Mouse (Mus musculus) spleen, embryonic (tissue): ENCODE data around the gene Add3.

Source experiments
- CTCF ChIA-PET: fragments of 350-600 bp; sonication (Branson Sonifier 250); formaldehyde crosslinking; loops from one replicate; lab custom pipeline; 2022; lab: Charles Lee

Add3 gene

DNA sequence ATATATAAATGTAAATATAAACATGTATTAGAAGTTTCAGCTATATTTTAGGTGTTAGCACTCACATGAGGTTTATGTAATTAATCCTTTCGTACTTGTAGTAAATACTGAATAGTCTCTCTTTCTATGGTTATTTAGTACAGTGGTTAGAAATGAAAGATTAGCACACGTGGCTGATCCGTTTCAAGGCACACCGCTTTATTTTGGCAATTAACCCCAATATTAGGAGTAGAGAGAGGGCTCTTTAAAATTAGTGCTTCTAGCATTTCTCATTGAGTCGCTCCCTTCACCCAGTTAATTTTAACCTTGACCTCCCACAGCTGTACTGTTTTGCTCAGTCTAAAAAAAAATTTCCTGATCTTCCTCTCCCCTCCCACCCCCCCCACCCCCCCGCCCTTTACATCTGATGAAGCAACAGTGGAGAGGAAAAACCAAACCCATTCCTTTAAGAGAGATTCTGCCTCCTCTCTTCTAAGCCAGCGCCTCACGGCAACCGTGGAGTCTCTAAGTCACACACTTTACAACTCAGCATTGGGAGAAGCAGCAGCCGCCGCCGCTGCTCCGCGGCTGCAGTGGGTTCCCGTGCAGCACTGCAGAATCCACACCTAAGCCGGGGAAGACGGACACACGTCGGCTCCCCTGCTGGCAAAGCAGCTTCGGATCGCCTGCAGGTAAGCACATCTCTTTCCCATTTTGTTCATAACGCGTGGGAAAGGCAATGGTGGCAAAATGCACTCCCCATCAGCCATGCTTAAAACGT, at the start of gene Add3:
Gene Add3 (plus strand): TSS at position 400 of the 760 bp plus-strand sequence.
- CTCF ChIA-PET, result interaction anchor here (0.7 kb wide), 1 partner anchor 297 kb away, joined by 3 read pairs; no protein-coding TSS in a partner anchor

- CTCF ChIA-PET, result no interaction called here
These were observed 49.6 kb upstream of the Add3 start for GRCm38 (mm10) chr19:53090677-53091076.

DNA sequence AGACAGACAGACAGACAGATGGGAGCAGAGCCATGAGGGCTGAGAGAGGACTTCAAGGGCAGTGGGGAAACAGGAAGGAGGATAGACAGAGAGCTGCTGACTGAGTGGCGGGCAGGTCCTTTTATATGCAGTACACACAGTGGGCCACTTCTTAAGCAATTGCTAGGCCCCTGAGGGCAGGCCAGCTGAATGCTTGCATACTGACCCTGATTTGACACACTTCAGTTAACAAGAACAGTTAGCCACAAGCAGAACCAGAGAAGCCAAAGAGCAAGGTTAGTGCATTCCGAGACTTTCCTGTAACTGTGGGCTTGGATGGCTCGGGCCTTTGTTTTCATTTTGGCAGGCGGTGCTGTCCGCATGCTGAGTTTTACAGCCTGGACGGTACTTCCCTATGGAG, 48.0 kb upstream of the Add3 start:
- CTCF ChIA-PET, result no interaction called here

DNA sequence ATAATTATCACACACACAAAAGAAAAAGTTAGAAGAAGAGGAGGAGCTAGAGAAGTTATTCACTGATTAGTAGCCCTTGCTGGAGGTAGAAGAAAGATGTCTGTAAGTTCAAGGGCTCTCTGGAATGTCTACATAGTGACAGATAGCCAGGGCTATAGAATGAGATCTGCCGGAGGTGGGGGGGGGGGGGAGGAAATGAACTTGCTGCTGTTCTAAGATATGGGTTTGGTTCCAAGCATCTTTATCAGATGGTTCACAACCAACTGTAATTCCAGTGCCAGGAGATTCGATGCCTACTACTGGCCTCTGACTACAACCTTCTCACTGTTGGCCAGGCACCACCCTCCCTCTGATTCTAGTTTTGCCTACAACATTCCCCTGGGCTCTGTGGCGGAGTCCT, 46.9 kb upstream of the Add3 start:
- CTCF ChIA-PET, result interaction anchor here (0.7 kb wide), 1 partner anchor 46 kb away, joined by 3 read pairs; no protein-coding TSS in a partner anchor

GRCm38 (mm10) chr19:53094684-53095083, 45.6 kb upstream of the Add3 start:
- CTCF ChIA-PET, result no interaction called here

DNA sequence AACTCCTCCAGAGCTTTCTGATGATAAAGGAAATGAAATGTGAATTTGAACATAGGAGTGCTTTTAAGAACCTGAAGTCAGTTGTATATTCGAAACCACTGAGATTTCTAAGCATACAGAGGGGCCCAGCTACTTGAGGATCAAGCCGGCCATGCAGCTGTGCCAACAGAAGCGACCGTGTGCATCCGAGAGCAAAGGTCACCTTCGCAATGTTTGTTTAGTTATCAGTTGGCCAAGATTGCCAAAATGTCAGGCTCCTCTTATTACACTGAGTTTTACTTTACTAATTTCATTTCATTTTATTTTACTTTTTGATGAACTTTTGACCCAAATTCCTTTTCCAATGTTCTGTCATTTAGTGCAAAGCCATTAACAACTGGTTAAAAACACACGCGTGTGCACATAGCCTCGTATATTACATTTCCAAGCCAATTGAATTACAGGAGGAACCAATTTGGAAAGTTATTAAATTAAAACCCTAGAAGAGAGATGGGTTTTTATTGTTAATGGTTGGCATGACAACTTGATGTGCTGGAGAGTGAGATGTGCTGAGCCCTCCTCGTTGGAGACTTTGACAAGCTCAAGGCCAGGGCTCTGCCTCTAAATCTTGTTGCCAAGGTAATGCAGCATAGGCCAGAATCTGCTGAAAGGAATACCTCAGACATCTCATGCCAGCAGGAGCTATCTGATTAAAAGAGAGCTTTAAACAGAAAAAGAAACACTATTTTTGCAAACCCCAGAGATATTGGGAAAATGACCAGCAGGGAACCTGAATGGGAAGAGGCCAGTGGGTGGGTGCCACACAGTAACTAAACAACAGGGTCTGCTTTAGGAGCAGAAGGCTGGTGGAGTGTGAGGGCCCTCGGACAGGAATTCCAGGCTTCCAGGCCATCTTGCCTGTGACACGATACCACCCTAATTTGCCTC, 38.6 kb upstream of the Add3 start:
- CTCF ChIA-PET, result no interaction called here

GRCm38 (mm10) chr19:53105374-53106090, 34.7 kb upstream of the Add3 start:
- CTCF ChIA-PET, result no interaction called here

DNA sequence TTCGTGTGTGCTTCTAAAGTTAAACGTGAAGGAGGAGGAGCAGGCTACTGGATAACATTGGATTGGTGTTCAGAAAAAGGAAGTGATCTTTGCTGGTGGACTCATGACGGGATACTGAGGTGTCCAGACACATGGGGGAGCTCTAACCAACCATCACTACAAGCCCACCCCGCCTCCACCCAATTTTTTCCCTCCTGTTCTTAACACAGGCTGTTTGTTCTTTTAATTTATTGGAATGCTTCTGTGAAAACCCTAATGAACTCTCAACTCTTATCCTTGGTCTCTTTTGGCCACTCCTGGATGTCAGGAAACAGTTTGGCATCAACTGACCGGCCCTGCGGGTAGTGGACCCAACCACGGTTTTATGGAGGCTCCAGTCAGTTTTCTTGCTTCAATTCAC, 33.3 kb upstream of the Add3 start:
- CTCF ChIA-PET, result interaction anchor here (0.6 kb wide), 1 partner anchor 44 kb away, joined by 3 read pairs; no protein-coding TSS in a partner anchor

- CTCF ChIA-PET, result interaction anchor here (0.6 kb wide), 1 partner anchor 54 kb away, joined by 4 read pairs; no protein-coding TSS in a partner anchor
These were observed 32.6 kb upstream of the Add3 start for GRCm38 (mm10) chr19:53107361-53108247.

DNA sequence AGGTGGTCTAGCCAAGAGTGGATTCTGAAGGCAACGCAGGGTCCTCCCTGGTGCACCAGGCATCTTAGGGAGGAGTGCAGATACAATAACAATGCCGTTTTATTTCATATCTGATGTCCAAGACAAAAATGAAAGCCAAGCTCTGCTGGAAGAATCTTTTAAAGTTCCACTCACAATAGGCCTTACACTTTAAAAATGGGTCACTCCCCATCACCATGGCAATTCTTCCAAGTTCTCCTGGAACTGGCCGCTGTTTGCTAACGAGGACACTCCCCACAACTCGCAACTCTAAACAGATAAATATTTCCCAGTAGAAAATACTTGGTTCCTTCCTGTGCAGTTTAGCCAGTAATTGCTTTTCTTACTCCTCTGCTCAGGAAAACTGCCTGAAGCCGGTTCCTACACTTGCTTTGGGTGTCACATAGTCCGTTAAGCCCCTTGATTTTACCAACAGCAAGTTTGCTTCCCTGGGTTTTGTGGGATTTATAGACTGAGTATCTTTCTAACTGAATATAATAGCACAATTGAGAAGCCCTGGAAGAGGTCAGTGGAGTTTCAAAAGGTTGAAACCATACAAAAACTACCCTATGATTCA, 28.1 kb upstream of the Add3 start:
- CTCF ChIA-PET, result no interaction called here

DNA sequence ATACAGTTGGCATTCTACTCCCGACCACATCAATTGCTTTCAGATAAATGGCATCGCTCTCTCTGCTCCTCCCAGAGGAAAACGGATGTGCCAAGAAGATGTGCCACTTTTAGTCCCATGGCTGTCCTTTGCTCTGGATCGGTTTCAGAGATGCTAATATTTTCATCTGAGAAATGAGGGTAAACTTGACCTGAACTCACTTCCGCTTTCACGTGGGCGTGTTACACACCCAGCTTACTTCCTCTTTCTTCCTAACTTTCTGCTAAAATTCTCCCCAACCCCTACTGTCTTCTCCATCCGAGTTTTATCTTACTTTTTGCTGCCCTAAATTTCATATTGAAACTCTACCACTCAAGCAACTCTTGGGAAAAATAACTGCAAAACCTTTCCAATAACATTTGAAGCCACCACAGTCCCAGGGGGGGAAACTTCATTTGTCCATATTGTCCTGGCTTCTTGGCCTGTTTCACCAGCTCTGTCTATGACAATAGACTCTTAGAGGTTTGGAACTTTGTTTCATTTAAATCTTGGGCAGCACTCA, 20.9 kb upstream of the Add3 start:
- CTCF ChIA-PET, result no interaction called here

DNA sequence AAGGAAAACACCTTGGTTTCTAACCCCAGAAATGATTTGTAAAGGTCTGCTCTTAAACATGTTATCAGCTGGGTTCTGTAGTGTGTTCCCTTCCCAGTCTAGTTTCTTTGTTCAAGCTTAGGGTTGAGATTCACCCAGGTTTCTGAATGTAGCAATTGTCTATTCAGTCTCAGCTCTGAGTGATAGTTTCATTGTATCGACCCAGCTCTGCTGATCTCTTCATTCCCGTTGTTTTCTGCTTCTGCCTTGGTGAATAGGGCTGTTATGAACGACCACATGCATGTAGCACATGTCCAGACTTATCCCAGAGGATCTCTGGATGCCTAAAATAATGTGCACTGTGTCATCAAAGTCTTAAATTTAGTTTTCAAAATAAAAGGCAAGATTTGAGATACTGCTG, 19.8 kb upstream of the Add3 start:
- CTCF ChIA-PET, result no interaction called here

DNA sequence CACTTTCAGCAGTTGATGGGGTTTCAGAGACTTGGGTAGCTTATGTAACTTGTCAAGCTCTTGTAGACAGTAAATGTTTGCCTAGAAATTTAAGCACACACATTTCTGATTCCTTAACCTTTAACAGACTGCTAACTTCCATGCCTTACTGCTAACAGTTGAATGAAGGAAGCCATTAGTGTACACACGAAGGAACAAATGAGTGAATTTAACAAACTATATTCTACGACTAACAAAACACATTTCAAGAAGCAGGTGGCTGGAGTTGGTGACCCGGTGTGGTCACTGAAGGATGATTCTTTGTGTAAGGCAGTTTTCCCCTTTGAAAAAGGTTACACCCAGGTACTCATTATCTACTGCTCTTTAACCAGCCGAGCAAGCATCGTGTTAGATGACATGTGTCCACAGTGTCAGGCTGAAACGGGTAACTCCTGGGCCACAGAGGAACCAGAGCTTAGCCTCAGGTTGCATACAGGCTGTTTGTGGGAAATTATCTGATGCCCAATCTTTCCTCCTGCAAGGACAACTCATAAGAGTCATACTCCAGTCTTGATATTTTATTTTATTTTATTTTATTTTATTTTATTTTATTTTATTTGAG, 17.5 kb upstream of the Add3 start:
- CTCF ChIA-PET, result no interaction called here

DNA sequence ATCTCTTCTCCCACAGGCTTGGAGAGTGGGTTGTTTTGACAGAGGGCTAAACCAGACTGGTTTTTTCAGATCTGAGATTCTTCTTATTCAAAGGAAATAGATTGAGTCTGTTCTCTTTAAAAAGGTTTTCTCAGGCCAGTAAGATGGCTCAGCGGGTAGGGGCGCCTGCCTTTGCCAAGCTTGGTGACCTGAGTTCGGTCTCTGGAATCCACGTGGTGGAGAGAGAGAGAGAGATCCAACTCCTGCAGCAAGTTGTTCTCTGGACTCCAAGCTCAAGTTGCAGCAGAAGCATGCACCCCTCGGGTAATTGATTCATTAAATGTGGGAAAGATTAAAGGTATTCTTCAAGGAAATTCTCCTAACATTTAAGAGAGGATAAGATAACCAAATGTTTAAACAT, 16.9 kb upstream of the Add3 start:
- CTCF ChIA-PET, result no interaction called here

- CTCF ChIA-PET, result no interaction called here
These were observed 14.6 kb upstream of the Add3 start for GRCm38 (mm10) chr19:53125679-53126078.

GRCm38 (mm10) chr19:53126546-53126945, 13.7 kb upstream of the Add3 start:
- CTCF ChIA-PET, result interaction anchor here (0.8 kb wide), 1 partner anchor 16 kb away, joined by 3 read pairs; no protein-coding TSS in a partner anchor

DNA sequence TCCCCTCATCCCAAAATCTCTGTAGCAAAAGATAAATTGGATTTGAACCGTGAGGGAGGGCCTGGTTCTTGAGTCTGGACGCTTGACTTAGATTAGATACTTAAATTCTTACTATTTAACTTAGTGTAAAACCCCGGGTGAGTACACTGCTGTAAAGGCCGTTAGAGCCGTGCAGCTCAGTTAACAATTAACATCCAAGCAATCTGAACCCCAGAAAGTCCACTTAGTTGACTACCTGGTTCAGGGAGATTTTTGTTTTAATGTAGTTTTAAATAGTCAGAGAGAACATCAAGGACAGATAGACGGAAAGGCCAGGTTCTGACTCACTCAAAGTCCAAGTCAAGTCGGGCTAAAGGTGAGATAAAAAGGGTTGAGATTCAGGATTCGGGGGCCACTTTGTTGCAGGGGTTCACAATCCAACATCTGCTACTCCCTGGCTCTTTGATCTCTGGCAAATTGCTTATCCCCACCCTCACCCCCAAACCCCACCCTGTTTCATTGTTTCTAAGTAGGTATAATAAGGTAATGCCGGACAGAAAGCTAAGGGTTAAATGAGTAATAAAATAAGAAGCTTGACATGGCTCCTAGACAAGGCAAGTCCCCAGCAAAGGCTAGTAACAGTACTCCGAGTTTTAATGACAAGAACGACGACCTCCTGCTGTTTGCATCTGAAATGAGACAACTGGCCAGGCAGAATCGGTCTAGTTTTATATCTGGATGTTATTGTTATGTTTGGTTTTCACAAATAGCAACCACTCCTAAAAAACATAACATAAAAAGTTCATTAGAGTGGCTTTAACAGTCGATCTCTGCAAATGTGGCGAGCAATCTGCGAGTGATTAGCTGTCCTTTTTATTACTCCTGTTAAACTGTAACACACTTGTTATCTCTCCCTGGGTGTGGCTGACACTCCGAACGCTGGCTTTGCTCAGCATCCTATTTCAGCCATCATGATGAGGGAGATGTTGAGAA, 12.6 kb upstream of the Add3 start:
- CTCF ChIA-PET, result no interaction called here
